Mouse (Mus musculus): ENCODE data around the gene Cavin3. TPM values are rescaled to one million over a fixed set of nuclear protein-coding genes. Genes with fewer than 3 reads are reported as not detected.

Cavin3 gene
- 67.0 and 74.0 TPM in 2 replicates for polyA plus RNA-seq (2016; fragmentation: Nextera tagmentation; extraction: Ambion mirVana)

GRCm38 (mm10) chr7:105481505-105482411 is at the start of gene Cavin3:
TSS of gene Cavin3 (minus strand) at chr7:105482300.
- Histone ChIP-seq H3K4me1 (peaks cover 31% of the 10 kb centered on the region), H3K36me3 (no peaks in the 10 kb centered on the region), H3K9me3 (no peaks in the 10 kb centered on the region), H3K27me3 (ENCODE audit: insufficient read depth, poor library complexity, severe bottlenecking) (no peaks in the 10 kb centered on the region; the same call in 1 of the 2 replicates), H3K27ac (peak within 1 kb of the TSS; percentile 91), H3K4me3 (peak within 1 kb of the TSS; percentile 65)
- DNase-seq (ENCODE audit: low spot score): peak; percentile 84
- 2% methylated on average over 61 of the region's 63 CpGs for WGBS

GRCm38 (mm10) chr7:105528094-105528493 is 46.0 kb upstream of the Cavin3 start:
- no peak for DNase-seq (ENCODE audit: low spot score)
- Histone ChIP-seq H3K27ac (no peak overlapping the region), H3K4me1 (no peaks in the 10 kb centered on the region), H3K27me3 (ENCODE audit: insufficient read depth, poor library complexity, severe bottlenecking) (no peaks in the 10 kb centered on the region), H3K36me3 (no peaks in the 10 kb centered on the region), H3K4me3 (no peak overlapping the region), H3K9me3 (no peaks in the 10 kb centered on the region)
- whole genome bisulfite sequencing: 65% methylated on average over 4 of the region's 4 CpGs

GRCm38 (mm10) chr7:105527306-105527937 is 45.3 kb upstream of the Cavin3 start:
- Histone ChIP-seq H3K36me3 (no peaks in the 10 kb centered on the region), H3K27me3 (ENCODE audit: insufficient read depth, poor library complexity, severe bottlenecking) (no peaks in the 10 kb centered on the region), H3K27ac (no peak overlapping the region), H3K4me3 (no peak overlapping the region), H3K9me3 (no peaks in the 10 kb centered on the region), H3K4me1 (no peaks in the 10 kb centered on the region)
- DNase-seq (ENCODE audit: low spot score): no peak
- 64% methylated on average over 1 of the region's 1 CpGs for WGBS

- Histone ChIP-seq H3K4me1 (0 out of 2 replicates have a peak, but pooled peaks cover 3% of the 10 kb centered on the region), H3K27ac (no peak overlapping the region), H3K9me3 (no peaks in the 10 kb centered on the region), H3K36me3 (no peaks in the 10 kb centered on the region), H3K27me3 (ENCODE audit: insufficient read depth, poor library complexity, severe bottlenecking) (no peaks in the 10 kb centered on the region), H3K4me3 (no peak overlapping the region)
- 83% methylated on average over 2 of the region's 2 CpGs for WGBS
- no peak for DNase-seq (ENCODE audit: low spot score)
Measured at GRCm38 (mm10) chr7:105524222-105524621, 42.1 kb upstream of the Cavin3 start.

GRCm38 (mm10) chr7:105520201-105520600 is 38.1 kb upstream of the Cavin3 start:
- H3K4me1 ChIP-seq: peaks cover 3% of the 10 kb centered on the region; the same call in 1 of the 2 replicates
- 44% methylated on average over 6 of the region's 6 CpGs for WGBS
- H3K36me3 ChIP-seq: no peaks in the 10 kb centered on the region
- H3K9me3 ChIP-seq: no peaks in the 10 kb centered on the region
- H3K27ac ChIP-seq: no peak overlapping the region
- no peak overlapping the region for H3K4me3 ChIP-seq
- DNase-seq (ENCODE audit: low spot score): no peak
- no peaks in the 10 kb centered on the region for H3K27me3 ChIP-seq (ENCODE audit: insufficient read depth, poor library complexity, severe bottlenecking)

GRCm38 (mm10) chr7:105519771-105520170 is 37.7 kb upstream of the Cavin3 start:
- Histone ChIP-seq H3K27me3 (ENCODE audit: insufficient read depth, poor library complexity, severe bottlenecking) (no peaks in the 10 kb centered on the region), H3K4me3 (no peak overlapping the region), H3K27ac (no peak overlapping the region), H3K9me3 (no peaks in the 10 kb centered on the region), H3K36me3 (no peaks in the 10 kb centered on the region), H3K4me1 (peaks cover 3% of the 10 kb centered on the region; the same call in 1 of the 2 replicates)
- WGBS: 78% methylated on average over 2 of the region's 2 CpGs
- DNase-seq (ENCODE audit: low spot score): no peak

GRCm38 (mm10) chr7:105519336-105519735 is 37.2 kb upstream of the Cavin3 start:
- Histone ChIP-seq H3K9me3 (no peaks in the 10 kb centered on the region), H3K4me1 (peaks cover 3% of the 10 kb centered on the region; the same call in 1 of the 2 replicates), H3K27ac (no peak overlapping the region), H3K27me3 (ENCODE audit: insufficient read depth, poor library complexity, severe bottlenecking) (no peaks in the 10 kb centered on the region), H3K4me3 (no peak overlapping the region), H3K36me3 (no peaks in the 10 kb centered on the region)
- 73% methylated on average over 11 of the region's 11 CpGs for WGBS
- no peak for DNase-seq (ENCODE audit: low spot score)

- H3K4me3 ChIP-seq: no peak overlapping the region
- WGBS: 38% methylated on average over 9 of the region's 9 CpGs
- H3K27ac ChIP-seq: no peak overlapping the region
- peaks cover 3% of the 10 kb centered on the region; the same call in 1 of the 2 replicates for H3K4me1 ChIP-seq
- DNase-seq (ENCODE audit: low spot score): no peak
- H3K36me3 ChIP-seq: no peaks in the 10 kb centered on the region
- H3K27me3 ChIP-seq (ENCODE audit: insufficient read depth, poor library complexity, severe bottlenecking): 0 out of 2 replicates have a peak, but pooled peaks cover 4% of the 10 kb centered on the region
- no peaks in the 10 kb centered on the region for H3K9me3 ChIP-seq
Measured at GRCm38 (mm10) chr7:105516669-105517360, 34.7 kb upstream of the Cavin3 start.

GRCm38 (mm10) chr7:105515178-105515577 is 33.1 kb upstream of the Cavin3 start:
- no peaks in the 10 kb centered on the region for H3K36me3 ChIP-seq
- H3K9me3 ChIP-seq: no peaks in the 10 kb centered on the region
- no peak overlapping the region for H3K27ac ChIP-seq
- H3K27me3 ChIP-seq (ENCODE audit: insufficient read depth, poor library complexity, severe bottlenecking): 0 out of 2 replicates have a peak, but pooled peaks cover 4% of the 10 kb centered on the region
- peaks cover 2% of the 10 kb centered on the region; the same call in 1 of the 2 replicates for H3K4me1 ChIP-seq
- no peak overlapping the region for H3K4me3 ChIP-seq
- no peak for DNase-seq (ENCODE audit: low spot score)
- WGBS: 9% methylated on average over 5 of the region's 5 CpGs

- Histone ChIP-seq H3K36me3 (no peaks in the 10 kb centered on the region), H3K27ac (no peak overlapping the region), H3K9me3 (no peaks in the 10 kb centered on the region), H3K4me1 (no peaks in the 10 kb centered on the region; the same call in 1 of the 2 replicates), H3K27me3 (ENCODE audit: insufficient read depth, poor library complexity, severe bottlenecking) (0 out of 2 replicates have a peak, but pooled peaks cover 4% of the 10 kb centered on the region), H3K4me3 (no peak overlapping the region)
- no peak for DNase-seq (ENCODE audit: low spot score)
- 52% methylated on average over 5 of the region's 5 CpGs for WGBS
Measured at GRCm38 (mm10) chr7:105514561-105514960, 32.5 kb upstream of the Cavin3 start.

- Histone ChIP-seq H3K36me3 (no peaks in the 10 kb centered on the region), H3K27ac (no peak overlapping the region), H3K27me3 (ENCODE audit: insufficient read depth, poor library complexity, severe bottlenecking) (0 out of 2 replicates have a peak, but pooled peaks cover 4% of the 10 kb centered on the region), H3K4me1 (no peaks in the 10 kb centered on the region; the same call in 1 of the 2 replicates), H3K4me3 (no peak overlapping the region), H3K9me3 (no peaks in the 10 kb centered on the region)
- 52% methylated on average over 5 of the region's 5 CpGs for WGBS
- no peak for DNase-seq (ENCODE audit: low spot score)
Measured at GRCm38 (mm10) chr7:105513845-105514291, 31.8 kb upstream of the Cavin3 start.

GRCm38 (mm10) chr7:105510143-105510542 is 28.0 kb upstream of the Cavin3 start:
- WGBS: 50% methylated on average over 5 of the region's 5 CpGs
- H3K27ac ChIP-seq: no peak overlapping the region

More at GRCm38 (mm10) chr7:105510143-105510542, 28.0 kb upstream of the Cavin3 start:
- no peak overlapping the region for H3K4me3 ChIP-seq
- no peaks in the 10 kb centered on the region for H3K9me3 ChIP-seq
- DNase-seq (ENCODE audit: low spot score): no peak
- H3K4me1 ChIP-seq: no peaks in the 10 kb centered on the region; the same call in 1 of the 2 replicates
- no peaks in the 10 kb centered on the region for H3K36me3 ChIP-seq
- 0 out of 2 replicates have a peak, but pooled peaks cover 4% of the 10 kb centered on the region for H3K27me3 ChIP-seq (ENCODE audit: insufficient read depth, poor library complexity, severe bottlenecking)

Data from heart, embryonic 10.5 days (tissue).